Mouse (Mus musculus) forebrain, postnatal 0 days (tissue): ENCODE results near the gene Rac3. TPM values are rescaled to one million over a fixed set of nuclear protein-coding genes. Genes with fewer than 3 reads are reported as not detected.
"Not testable (repeated sequence)": the region's sequence is repeated elsewhere in the genome, so short reads cannot be mapped to it uniquely, and the experiment has no call there.

Experiments used
- ATAC-seq: fragments of 200-750 bp; cut with Nextera tagmentation; 2 replicates; pipeline ENCODE4 v1.8.0; 2017; ENCODE audit warnings: mild to moderate bottlenecking, moderate library complexity
- DNase-seq: peaks from one replicate; pipeline ENCODE4 v3.0.0-alpha.2; 2015
- H3K27ac ChIP-seq: fragments of 300-500 bp; sonication (generic); 2 replicates; pipeline ENCODE4 v1.5.1; 2014; ENCODE audit warnings: low read depth, mild to moderate bottlenecking, antibody characterized with exemption, low read length, moderate library complexity, mixed read lengths
- H3K27me3 ChIP-seq: fragments of 300-500 bp; sonication (generic); 2 replicates; pipeline ENCODE4 v1.6.1; 2014; ENCODE audit warnings: mild to moderate bottlenecking, low read length, mixed read lengths; ENCODE audit not compliant: insufficient read depth
- H3K36me3 ChIP-seq: fragments of 300-500 bp; sonication (generic); 2 replicates; pipeline ENCODE4 v1.6.1; 2014; ENCODE audit warnings: mild to moderate bottlenecking, moderate library complexity; ENCODE audit not compliant: insufficient read depth
- H3K4me1 ChIP-seq: fragments of 300-500 bp; sonication (generic); 2 replicates; pipeline ENCODE4 v1.6.1; 2014; ENCODE audit warnings: antibody characterized with exemption; ENCODE audit not compliant: insufficient read depth
- H3K4me2 ChIP-seq: fragments of 300-500 bp; sonication (generic); 2 replicates; pipeline ENCODE4 v1.6.1; 2014; ENCODE audit warnings: low read depth, mild to moderate bottlenecking, moderate library complexity
- H3K4me3 ChIP-seq: fragments of 300-500 bp; sonication (generic); 2 replicates; pipeline ENCODE4 v1.5.1; 2014; ENCODE audit warnings: low read depth, low read length, mixed read lengths
- H3K9ac ChIP-seq: fragments of 300-500 bp; sonication (generic); 2 replicates; pipeline ENCODE4 v1.6.1; 2014; ENCODE audit warnings: mild to moderate bottlenecking
- H3K9me3 ChIP-seq: fragments of 300-500 bp; sonication (generic); 2 replicates; pipeline ENCODE4 v1.6.1; 2016; ENCODE audit warnings: low read length
- CTCF ChIP-seq: sonication (generic); IDR thresholded peaks from 2 replicates; pipeline ENCODE4 v1.5.1; 2016; ENCODE audit warnings: antibody characterized with exemption, control low read depth, low read depth
- WGBS: fragments of 180-500 bp; shearing (Covaris S2); extraction: QIAGEN DNeasy Blood & Tissue Kit; methylation state at CpG from one replicate; pipeline ENCODE4 v1.1.7; 2014; 5-methylcytosine and 5-hydroxymethylcytosine counted together
- polyA plus RNA-seq: library from polyadenylated mRNA; unstranded; fragments of >200 nt; fragmentation: Nextera tagmentation; extraction: Ambion mirVana; gene quantifications from 2 replicates; pipeline ENCODE4 v1.2.1, GENCODE M21; 2015
- total RNA-seq: library from RNA; depleted of rRNA; stranded (reverse); fragments of >200 nt; gene quantifications from 2 replicates; pipeline ENCODE4 v1.2.3, GENCODE M21; 2014

The Rac3 gene
- total and polyA plus RNA-seq, 2 experiments from 2014 or later, result 598 to 681 TPM

GRCm38 (mm10) chr11:120728530-120729240 is 7.4 kb downstream of the Rac3 start:
- ATAC-seq (no peak), DNase-seq (no peak)
- Histone ChIP-seq H3K9ac (no peak overlapping the region), H3K4me1 (no peaks in the 10 kb centered on the region), H3K27me3 (no peaks in the 10 kb centered on the region), H3K4me3 (no peak overlapping the region), H3K36me3 (peaks cover 1% of the 10 kb centered on the region; the same call in 1 of the 2 replicates), H3K4me2 (no peak overlapping the region), H3K9me3 (no peaks in the 10 kb centered on the region), H3K27ac (no peak overlapping the region)
- WGBS, result 69% methylated on average over 11 of the region's 11 CpGs
- no peak for TF ChIP-seq CTCF

- not testable (repeated sequence) for H3K27ac ChIP-seq, H3K4me3 ChIP-seq, H3K27me3 ChIP-seq, DNase-seq, H3K36me3 ChIP-seq, ATAC-seq, H3K9ac ChIP-seq, H3K9me3 ChIP-seq, H3K4me1 ChIP-seq
- H3K4me2 ChIP-seq, result peak overlapping the region; percentile 13; the same call in 1 of the 2 replicates
- 1% methylated on average over 17 of the region's 21 CpGs for WGBS
Measured at GRCm38 (mm10) chr11:120729432-120730050, 8.3 kb downstream of the Rac3 start.

- Histone ChIP-seq H3K27me3 (no peaks in the 10 kb centered on the region), H3K9me3 (no peaks in the 10 kb centered on the region), H3K4me2 (no peak overlapping the region), H3K27ac (no peak overlapping the region), H3K9ac (no peak overlapping the region), H3K36me3 (no peaks in the 10 kb centered on the region; the same call in 1 of the 2 replicates), H3K4me3 (no peak overlapping the region), H3K4me1 (no peaks in the 10 kb centered on the region)
- TF ChIP-seq CTCF, result no peak
- WGBS, result 85% methylated on average over 10 of the region's 10 CpGs
- ATAC-seq (no peak), DNase-seq (no peak)
Measured at GRCm38 (mm10) chr11:120730331-120730870, 9.1 kb downstream of the Rac3 start.

GRCm38 (mm10) chr11:120731395-120731794 is 10.1 kb downstream of the Rac3 start:
- H3K9ac ChIP-seq, result no peak overlapping the region
- H3K9me3 ChIP-seq, result no peaks in the 10 kb centered on the region
- TF ChIP-seq CTCF, result no peak
- no peaks in the 10 kb centered on the region for H3K36me3 ChIP-seq
- WGBS, result 88% methylated on average over 1 of the region's 1 CpGs
- no peak for ATAC-seq
- no peaks in the 10 kb centered on the region for H3K4me1 ChIP-seq
- H3K27ac ChIP-seq, result no peak overlapping the region
- no peaks in the 10 kb centered on the region for H3K27me3 ChIP-seq
- H3K4me3 ChIP-seq, result no peak overlapping the region
- DNase-seq, result no peak
- no peak overlapping the region for H3K4me2 ChIP-seq

- Histone ChIP-seq H3K4me2 (no peak within 1 kb of the TSS), H3K27me3 (no peaks in the 10 kb centered on the region), H3K4me3 (no peak within 1 kb of the TSS), H3K27ac (no peak within 1 kb of the TSS), H3K4me1 (no peaks in the 10 kb centered on the region), H3K9ac (no peak within 1 kb of the TSS), H3K36me3 (no peaks in the 10 kb centered on the region), H3K9me3 (no peaks in the 10 kb centered on the region)
- WGBS, result 76% methylated on average over 12 of the region's 12 CpGs
- TF ChIP-seq CTCF, result no peak
- ATAC-seq (no peak), DNase-seq (no peak)
Measured at GRCm38 (mm10) chr11:120731858-120732680, 10.8 kb downstream of the Rac3 start, which contains the start of gene Cbr2. Cbr2 (minus strand) TSS chr11:120732114.

GRCm38 (mm10) chr11:120733521-120733920 is 12.3 kb downstream of the Rac3 start:
- WGBS, result 58% methylated on average over 6 of the region's 6 CpGs
- Histone ChIP-seq H3K4me3 (no peak overlapping the region), H3K4me2 (no peak overlapping the region), H3K4me1 (no peaks in the 10 kb centered on the region), H3K9ac (no peak overlapping the region), H3K36me3 (no peaks in the 10 kb centered on the region), H3K27me3 (no peaks in the 10 kb centered on the region), H3K9me3 (no peaks in the 10 kb centered on the region), H3K27ac (no peak overlapping the region)
- DNase-seq (no peak), ATAC-seq (no peak)
- TF ChIP-seq CTCF, result no peak
